Mouse (Mus musculus) kidney, adult 2 months (tissue): ENCODE measurements around the gene Gm45808. TPM values are rescaled to one million over a fixed set of nuclear protein-coding genes. Genes with fewer than 3 reads are reported as not detected.
A peak's percentile ranks its signal among the peaks of the same experiment; 100 is the strongest.

ENCODE experiments used
- DNase-seq: peaks from one replicate; pipeline ENCODE4 v3.0.0; 2021
- H3K27ac ChIP-seq: fragments of 200-500 bp; 2 replicates; pipeline ENCODE4 v1.5.1; 2012; ENCODE audit warnings: low read depth, low read length, control low read depth, inconsistent platforms; ENCODE audit not compliant: insufficient read depth
- H3K27me3 ChIP-seq: fragments of 200-500 bp; replicated peaks from 2 replicates; pipeline ENCODE4 v1.6.1; 2012; ENCODE audit warnings: mild to moderate bottlenecking, moderate library complexity, low read length, inconsistent platforms; ENCODE audit not compliant: control insufficient read depth, insufficient read depth
- H3K36me3 ChIP-seq: fragments of 200-500 bp; 2 replicates; pipeline ENCODE4 v1.6.1; 2012; ENCODE audit warnings: mild to moderate bottlenecking, moderate library complexity, low read length, inconsistent platforms; ENCODE audit not compliant: control insufficient read depth, insufficient read depth
- H3K4me1 ChIP-seq: fragments of 200-500 bp; 2 replicates; pipeline ENCODE4 v1.6.1; 2011; ENCODE audit warnings: low read length; ENCODE audit not compliant: control insufficient read depth, insufficient read depth
- H3K4me3 ChIP-seq: fragments of 200-500 bp; 2 replicates; pipeline ENCODE4 v1.5.1; 2011; ENCODE audit warnings: mild to moderate bottlenecking, low read depth, low read length, control low read depth; ENCODE audit not compliant: insufficient read depth
- CTCF ChIP-seq: fragments of 200-500 bp; conservative IDR thresholded peaks from 2 replicates; pipeline ENCODE4 v1.5.1; 2011; ENCODE audit warnings: low read depth, mild to moderate bottlenecking, control low read depth, low read length, moderate library complexity, mixed read lengths; ENCODE audit not compliant: insufficient read depth, insufficient read length
- POLR2A ChIP-seq: fragments of 200-500 bp; IDR thresholded peaks from one replicate; pipeline ENCODE4 v1.6.1; 2011; ENCODE audit warnings: low read depth, low read length, control low read depth
- WGBS: fragments of 180-500 bp; shearing (Covaris S2); methylation state at CpG from one replicate; pipeline ENCODE4 v1.1.7; 2018; 5-methylcytosine and 5-hydroxymethylcytosine counted together
- polyA plus RNA-seq: library from polyadenylated mRNA; depleted of rRNA; stranded (reverse); fragments of >200 nt; gene quantifications from 2 replicates; pipeline ENCODE4 v1.2.3, GENCODE M21; 2012; rRNA removed

Gene Gm45808
- polyA plus RNA-seq, 1 experiment: 1.2 TPM

- under 1% methylated on average over 45 of the region's 45 CpGs for WGBS
- Histone ChIP-seq H3K4me1 (peaks cover 12% of the 10 kb centered on the region), H3K4me3 (peak within 1 kb of the TSS; percentile 87), H3K27me3 (no peaks in the 10 kb centered on the region), H3K27ac (peak within 1 kb of the TSS; percentile 85), H3K36me3 (no peaks in the 10 kb centered on the region)
- peak; percentile 46 for TF ChIP-seq POLR2A
- peak; percentile 81 for TF ChIP-seq CTCF
- peak; percentile 100 for DNase-seq
Measured at GRCm38 (mm10) chr7:45434203-45435015, 52.2 kb downstream of the Gm45808 start, which contains the start of gene Gys1. Gene Gys1 (plus strand): TSS chr7:45434844.

- H3K36me3 ChIP-seq: no peaks in the 10 kb centered on the region
- H3K4me3 ChIP-seq: peak overlapping the region; percentile 72
- no peak for DNase-seq
- H3K27ac ChIP-seq: no peak overlapping the region
- no peaks in the 10 kb centered on the region for H3K27me3 ChIP-seq
- peaks cover 12% of the 10 kb centered on the region for H3K4me1 ChIP-seq
- under 1% methylated on average over 7 of the region's 7 CpGs for WGBS
- TF ChIP-seq POLR2A (no peak), CTCF (no peak)
Measured at GRCm38 (mm10) chr7:45433835-45434202, 52.8 kb downstream of the Gm45808 start.

GRCm38 (mm10) chr7:45426556-45426955, 60.1 kb downstream of the Gm45808 start:
- Histone ChIP-seq H3K27me3 (no peaks in the 10 kb centered on the region), H3K36me3 (no peaks in the 10 kb centered on the region)

GRCm38 (mm10) chr7:45421194-45421593, 65.4 kb downstream of the Gm45808 start:
- no peak for DNase-seq
- TF ChIP-seq CTCF (no peak), POLR2A (no peak)
- Histone ChIP-seq H3K4me3 (no peak overlapping the region), H3K4me1 (no peaks in the 10 kb centered on the region), H3K27ac (no peak overlapping the region), H3K27me3 (no peaks in the 10 kb centered on the region), H3K36me3 (no peaks in the 10 kb centered on the region; the same call in 1 of the 2 replicates)
- WGBS: 94% methylated on average over 14 of the region's 14 CpGs

More at GRCm38 (mm10) chr7:45426556-45426955, 60.1 kb downstream of the Gm45808 start:
- Histone ChIP-seq H3K27ac (no peak overlapping the region), H3K4me3 (no peak overlapping the region), H3K4me1 (no peaks in the 10 kb centered on the region)
- no peak for TF ChIP-seq POLR2A
- TF ChIP-seq CTCF: no peak
- DNase-seq: no peak
- WGBS: 82% methylated on average over 8 of the region's 8 CpGs

GRCm38 (mm10) chr7:45420615-45420919, 66.0 kb downstream of the Gm45808 start, which contains the start of gene Lhb:
Gene Lhb (plus strand): TSS chr7:45420820.
- DNase-seq: no peak
- no peak within 1 kb of the TSS for H3K4me3 ChIP-seq
- H3K27me3 ChIP-seq: no peaks in the 10 kb centered on the region
- 69% methylated on average over 6 of the region's 6 CpGs for WGBS
- H3K36me3 ChIP-seq: no peaks in the 10 kb centered on the region; the same call in 1 of the 2 replicates
- H3K4me1 ChIP-seq: no peaks in the 10 kb centered on the region
- H3K27ac ChIP-seq: no peak within 1 kb of the TSS
- TF ChIP-seq POLR2A (no peak), CTCF (no peak)

GRCm38 (mm10) chr7:45419859-45420614, 66.6 kb downstream of the Gm45808 start:
- H3K27ac ChIP-seq: no peak overlapping the region
- 27% methylated on average over 27 of the region's 27 CpGs for WGBS
- no peak overlapping the region for H3K4me3 ChIP-seq
- H3K27me3 ChIP-seq: no peaks in the 10 kb centered on the region
- no peaks in the 10 kb centered on the region for H3K4me1 ChIP-seq
- TF ChIP-seq CTCF (no peak), POLR2A (no peak)
- DNase-seq: no peak
- H3K36me3 ChIP-seq: no peaks in the 10 kb centered on the region; the same call in 1 of the 2 replicates

GRCm38 (mm10) chr7:45417962-45418492, 68.6 kb downstream of the Gm45808 start:
- Histone ChIP-seq H3K36me3 (no peaks in the 10 kb centered on the region; the same call in 1 of the 2 replicates), H3K4me3 (no peak overlapping the region), H3K27me3 (no peaks in the 10 kb centered on the region), H3K4me1 (no peaks in the 10 kb centered on the region; the same call in 1 of the 2 replicates), H3K27ac (no peak overlapping the region)
- no peak for DNase-seq
- TF ChIP-seq POLR2A (no peak), CTCF (no peak)
- WGBS: 11% methylated on average over 13 of the region's 13 CpGs

Other genes with a start within 250 kb of the Gm45808 start
- 7.9 and 30.1 TPM in 2 replicates for gene Cd37, start 247.7 kb downstream of the Gm45808 start, polyA plus RNA-seq
- gene Slc6a16, start 245.7 kb downstream of the Gm45808 start, polyA plus RNA-seq: 0.05 TPM in 1 of 2 replicates, not detected in the other
- gene Slc6a21, start 209.3 kb downstream of the Gm45808 start, polyA plus RNA-seq: 0.14 and 0.19 TPM in 2 replicates
- 17.9 and 18.2 TPM in 2 replicates for gene Trpm4, start 153.0 kb downstream of the Gm45808 start, polyA plus RNA-seq
- gene Hrc, start 151.5 kb downstream of the Gm45808 start, polyA plus RNA-seq: 0.14 and 3.2 TPM in 2 replicates
- gene Ppfia3, start 119.8 kb downstream of the Gm45808 start, polyA plus RNA-seq: 0.50 and 0.64 TPM in 2 replicates
- 2.7 and 3.9 TPM in 2 replicates for gene Lin7b, start 116.2 kb downstream of the Gm45808 start, polyA plus RNA-seq
- gene Snrnp70, start 91.1 kb downstream of the Gm45808 start, polyA plus RNA-seq: 137 and 138 TPM in 2 replicates
- gene Kcna7, start 81.2 kb downstream of the Gm45808 start, polyA plus RNA-seq: 0.07 and 0.91 TPM in 2 replicates
- 0.44 and 0.58 TPM in 2 replicates for gene Ntf5, start 73.1 kb downstream of the Gm45808 start, polyA plus RNA-seq
- gene Lhb, start 66.0 kb downstream of the Gm45808 start, polyA plus RNA-seq: not detected in 2 replicates
- gene Gys1, start 52.0 kb downstream of the Gm45808 start, polyA plus RNA-seq: 57.4 and 61.2 TPM in 2 replicates
- gene Ruvbl2, start 48.7 kb downstream of the Gm45808 start, polyA plus RNA-seq: 36.3 and 42.7 TPM in 2 replicates
- 6,932 and 8,155 TPM in 2 replicates for gene Ftl1, start 26.9 kb downstream of the Gm45808 start, polyA plus RNA-seq
- 104 and 112 TPM in 2 replicates for gene Bax, start 19.9 kb downstream of the Gm45808 start, polyA plus RNA-seq
- 0.20 and 0.46 TPM in 2 replicates for gene Tulp2, start 4.9 kb downstream of the Gm45808 start, polyA plus RNA-seq
- 6.0 and 6.1 TPM in 2 replicates for gene Dhdh, start 2.0 kb upstream of the Gm45808 start, polyA plus RNA-seq
- 397 and 405 TPM in 2 replicates for gene Nucb1, start 23.6 kb upstream of the Gm45808 start, polyA plus RNA-seq
- 26.6 and 28.2 TPM in 2 replicates for gene Ppp1r15a, start 39.5 kb upstream of the Gm45808 start, polyA plus RNA-seq
- gene Plekha4, start 39.5 kb upstream of the Gm45808 start, polyA plus RNA-seq: 4.6 and 5.9 TPM in 2 replicates
- gene Hsd17b14, start 68.1 kb upstream of the Gm45808 start, polyA plus RNA-seq: 43.9 and 48.3 TPM in 2 replicates
- gene Bcat2, start 83.3 kb upstream of the Gm45808 start, polyA plus RNA-seq: 185 and 188 TPM in 2 replicates
- gene Fgf21, start 128.7 kb upstream of the Gm45808 start, polyA plus RNA-seq: not detected in 2 replicates
- gene Fut1, start 130.5 kb upstream of the Gm45808 start, polyA plus RNA-seq: 0.05 and 0.11 TPM in 2 replicates
- gene Izumo1, start 135.0 kb upstream of the Gm45808 start, polyA plus RNA-seq: 0.29 and 0.34 TPM in 2 replicates
- 19.9 and 20.4 TPM in 2 replicates for gene Rasip1, start 140.7 kb upstream of the Gm45808 start, polyA plus RNA-seq
- 2.1 and 2.5 TPM in 2 replicates for gene Mamstr, start 153.2 kb upstream of the Gm45808 start, polyA plus RNA-seq
- gene Fut2, start 179.6 kb upstream of the Gm45808 start, polyA plus RNA-seq: not detected in 2 replicates
- 0.09 TPM in 1 of 2 replicates, not detected in the other for gene Ntn5, start 197.2 kb upstream of the Gm45808 start, polyA plus RNA-seq
- 0.22 and 0.23 TPM in 2 replicates for gene Sec1, start 207.6 kb upstream of the Gm45808 start, polyA plus RNA-seq
- gene Car11, start 213.0 kb upstream of the Gm45808 start, polyA plus RNA-seq: 8.1 and 8.3 TPM in 2 replicates
- 106 and 116 TPM in 2 replicates for gene Dbp, start 218.3 kb upstream of the Gm45808 start, polyA plus RNA-seq
- gene Rpl18, start 228.6 kb upstream of the Gm45808 start, polyA plus RNA-seq: 955 and 1,014 TPM in 2 replicates
- 57.2 and 68.3 TPM in 2 replicates for gene Sphk2, start 231.2 kb upstream of the Gm45808 start, polyA plus RNA-seq
- gene Fam83e, start 234.4 kb upstream of the Gm45808 start, polyA plus RNA-seq: 0.19 and 0.35 TPM in 2 replicates
- 0.15 and 0.28 TPM in 2 replicates for gene Spaca4, start 239.0 kb upstream of the Gm45808 start, polyA plus RNA-seq